Mouse (Mus musculus): ENCODE data around the gene Prr18. TPM values are rescaled to one million over a fixed set of nuclear protein-coding genes. Genes with fewer than 3 reads are reported as not detected.

Gene Prr18
- polyA plus RNA-seq, 1 experiment from 2014 or later, result 0.11 TPM

GRCm38 (mm10) chr17:8348941-8349340 is 11.7 kb downstream of the Prr18 start:
- WGBS, result 79% methylated on average over 4 of the region's 4 CpGs

GRCm38 (mm10) chr17:8351088-8351487 is 13.8 kb downstream of the Prr18 start:
- Histone ChIP-seq H3K36me3 (no peaks in the 10 kb centered on the region), H3K9me3 (peaks cover 5% of the 10 kb centered on the region), H3K4me1 (no peaks in the 10 kb centered on the region), H3K27ac (no peak overlapping the region), H3K27me3 (ENCODE audit: insufficient read depth, poor library complexity, severe bottlenecking) (peaks cover 13% of the 10 kb centered on the region; the same call in 1 of the 2 replicates), H3K4me3 (no peak overlapping the region)
- WGBS, result 77% methylated on average over 7 of the region's 7 CpGs
- DNase-seq (ENCODE audit: low spot score), result no peak

More at GRCm38 (mm10) chr17:8348941-8349340, 11.7 kb downstream of the Prr18 start:
- peaks cover 31% of the 10 kb centered on the region for H3K27me3 ChIP-seq (ENCODE audit: insufficient read depth, poor library complexity, severe bottlenecking)
- no peaks in the 10 kb centered on the region for H3K9me3 ChIP-seq
- DNase-seq (ENCODE audit: low spot score), result no peak
- no peak overlapping the region for H3K4me3 ChIP-seq
- H3K27ac ChIP-seq, result no peak overlapping the region
- no peaks in the 10 kb centered on the region for H3K4me1 ChIP-seq
- H3K36me3 ChIP-seq, result no peaks in the 10 kb centered on the region

GRCm38 (mm10) chr17:8355692-8356091 is 18.4 kb downstream of the Prr18 start, which contains the start of gene T2:
TSS of gene T2 (plus strand) at chr17:8355992.
- WGBS, result 82% methylated on average over 6 of the region's 6 CpGs
- Histone ChIP-seq H3K4me1 (no peaks in the 10 kb centered on the region), H3K27me3 (ENCODE audit: insufficient read depth, poor library complexity, severe bottlenecking) (peaks cover 16% of the 10 kb centered on the region), H3K9me3 (peaks cover 5% of the 10 kb centered on the region), H3K27ac (no peak within 1 kb of the TSS), H3K4me3 (no peak within 1 kb of the TSS), H3K36me3 (no peaks in the 10 kb centered on the region)
- DNase-seq (ENCODE audit: low spot score), result no peak

- 0 out of 2 replicates have a peak, but pooled peaks cover 1% of the 10 kb centered on the region for H3K4me1 ChIP-seq
- H3K27ac ChIP-seq, result no peak overlapping the region
- H3K36me3 ChIP-seq, result no peaks in the 10 kb centered on the region
- WGBS, result 83% methylated on average over 6 of the region's 6 CpGs
- no peak for DNase-seq (ENCODE audit: low spot score)
- H3K4me3 ChIP-seq, result no peak overlapping the region
- H3K27me3 ChIP-seq (ENCODE audit: insufficient read depth, poor library complexity, severe bottlenecking), result peaks cover 30% of the 10 kb centered on the region
- H3K9me3 ChIP-seq, result peaks cover 5% of the 10 kb centered on the region
These were observed 20.2 kb downstream of the Prr18 start for GRCm38 (mm10) chr17:8357498-8357897.

GRCm38 (mm10) chr17:8360876-8361275 is 23.6 kb downstream of the Prr18 start:
- H3K9me3 ChIP-seq, result no peaks in the 10 kb centered on the region
- H3K27ac ChIP-seq, result no peak overlapping the region
- no peak for DNase-seq (ENCODE audit: low spot score)
- 0 out of 2 replicates have a peak, but pooled peaks cover 2% of the 10 kb centered on the region for H3K4me1 ChIP-seq
- H3K4me3 ChIP-seq, result no peak overlapping the region
- H3K27me3 ChIP-seq (ENCODE audit: insufficient read depth, poor library complexity, severe bottlenecking), result peaks cover 49% of the 10 kb centered on the region
- WGBS, result 81% methylated on average over 5 of the region's 5 CpGs
- no peaks in the 10 kb centered on the region for H3K36me3 ChIP-seq

GRCm38 (mm10) chr17:8361281-8362103 is 24.2 kb downstream of the Prr18 start:
- H3K27me3 ChIP-seq (ENCODE audit: insufficient read depth, poor library complexity, severe bottlenecking), result peaks cover 49% of the 10 kb centered on the region
- no peak overlapping the region for H3K27ac ChIP-seq
- H3K36me3 ChIP-seq, result no peaks in the 10 kb centered on the region
- 0 out of 2 replicates have a peak, but pooled peaks cover 2% of the 10 kb centered on the region for H3K4me1 ChIP-seq
- no peak for DNase-seq (ENCODE audit: low spot score)
- no peak overlapping the region for H3K4me3 ChIP-seq
- H3K9me3 ChIP-seq, result no peaks in the 10 kb centered on the region
- WGBS, result 75% methylated on average over 10 of the region's 10 CpGs

- H3K9me3 ChIP-seq, result no peaks in the 10 kb centered on the region
- WGBS, result 25% methylated on average over 20 of the region's 20 CpGs
- peaks cover 37% of the 10 kb centered on the region for H3K4me1 ChIP-seq
- no peaks in the 10 kb centered on the region for H3K36me3 ChIP-seq
- H3K4me3 ChIP-seq, result peak overlapping the region; percentile 27; the same call in 1 of the 2 replicates
- DNase-seq (ENCODE audit: low spot score), result no peak
- H3K27ac ChIP-seq, result 0 out of 2 replicates have a peak overlapping the region, but pooled peaks have one; percentile 39
- H3K27me3 ChIP-seq (ENCODE audit: insufficient read depth, poor library complexity, severe bottlenecking), result peaks cover 38% of the 10 kb centered on the region
These were observed 30.5 kb downstream of the Prr18 start for GRCm38 (mm10) chr17:8367514-8368480.

GRCm38 (mm10) chr17:8368570-8368969 is 31.3 kb downstream of the Prr18 start:
- Histone ChIP-seq H3K27ac (no peak overlapping the region), H3K27me3 (ENCODE audit: insufficient read depth, poor library complexity, severe bottlenecking) (peaks cover 35% of the 10 kb centered on the region), H3K4me3 (0 out of 2 replicates have a peak overlapping the region, but pooled peaks have one; percentile 27), H3K4me1 (peaks cover 37% of the 10 kb centered on the region), H3K36me3 (no peaks in the 10 kb centered on the region), H3K9me3 (no peaks in the 10 kb centered on the region)
- 9% methylated on average over 8 of the region's 8 CpGs for WGBS
- no peak for DNase-seq (ENCODE audit: low spot score)

GRCm38 (mm10) chr17:8369171-8369570 is 31.9 kb downstream of the Prr18 start:
- no peak for DNase-seq (ENCODE audit: low spot score)
- H3K27ac ChIP-seq, result no peak overlapping the region
- H3K36me3 ChIP-seq, result no peaks in the 10 kb centered on the region
- no peaks in the 10 kb centered on the region for H3K9me3 ChIP-seq
- peaks cover 32% of the 10 kb centered on the region for H3K27me3 ChIP-seq (ENCODE audit: insufficient read depth, poor library complexity, severe bottlenecking)
- 56% methylated on average over 2 of the region's 2 CpGs for WGBS
- H3K4me3 ChIP-seq, result no peak overlapping the region
- peaks cover 37% of the 10 kb centered on the region for H3K4me1 ChIP-seq

- Histone ChIP-seq H3K27me3 (ENCODE audit: insufficient read depth, poor library complexity, severe bottlenecking) (peaks cover 36% of the 10 kb centered on the region), H3K9me3 (no peaks in the 10 kb centered on the region), H3K4me3 (no peak overlapping the region), H3K4me1 (peaks cover 38% of the 10 kb centered on the region), H3K36me3 (no peaks in the 10 kb centered on the region), H3K27ac (peak overlapping the region; percentile 30)
- WGBS, result 28% methylated on average over 13 of the region's 13 CpGs
- DNase-seq (ENCODE audit: low spot score), result no peak
These were observed 33.5 kb downstream of the Prr18 start for GRCm38 (mm10) chr17:8370634-8371229.

GRCm38 (mm10) chr17:8371834-8372233 is 34.6 kb downstream of the Prr18 start:
- Histone ChIP-seq H3K4me1 (peaks cover 41% of the 10 kb centered on the region), H3K4me3 (peak overlapping the region; percentile 52), H3K36me3 (no peaks in the 10 kb centered on the region), H3K9me3 (no peaks in the 10 kb centered on the region), H3K27ac (peak overlapping the region; percentile 82), H3K27me3 (ENCODE audit: insufficient read depth, poor library complexity, severe bottlenecking) (peaks cover 36% of the 10 kb centered on the region)
- under 1% methylated on average over 7 of the region's 7 CpGs for WGBS
- DNase-seq (ENCODE audit: low spot score), result peak; percentile 86

GRCm38 (mm10) chr17:8372286-8373046 is 35.2 kb downstream of the Prr18 start:
- H3K27ac ChIP-seq, result peak overlapping the region; percentile 82
- no peaks in the 10 kb centered on the region for H3K9me3 ChIP-seq
- peaks cover 41% of the 10 kb centered on the region for H3K4me1 ChIP-seq
- H3K27me3 ChIP-seq (ENCODE audit: insufficient read depth, poor library complexity, severe bottlenecking), result peaks cover 32% of the 10 kb centered on the region
- H3K4me3 ChIP-seq, result peak overlapping the region; percentile 52
- DNase-seq (ENCODE audit: low spot score), result peak; percentile 86
- 5% methylated on average over 18 of the region's 18 CpGs for WGBS
- H3K36me3 ChIP-seq, result no peaks in the 10 kb centered on the region
